Mouse (Mus musculus) liver, embryonic 13.5 days (tissue): ENCODE measurements around the gene D630036H23Rik. TPM values are rescaled to one million over a fixed set of nuclear protein-coding genes. Genes with fewer than 3 reads are reported as not detected.
"Not testable (repeated sequence)": the region's sequence is repeated elsewhere in the genome, so short reads cannot be mapped to it uniquely, and the experiment has no call there.

ENCODE experiments used
- ATAC-seq: fragments of 200-750 bp; cut with Nextera tagmentation; 2 replicates; pipeline ENCODE4 v1.8.0; 2017; ENCODE audit warnings: low read depth, mild to moderate bottlenecking, moderate number of reproducible peaks, moderate library complexity
- DNase-seq: peaks from one replicate; pipeline ENCODE4 v3.0.0; 2022
- H3K27ac ChIP-seq: fragments of 300-500 bp; sonication (generic); 2 replicates; pipeline ENCODE4 v1.5.1; 2015; ENCODE audit warnings: moderate library complexity, mild to moderate bottlenecking, inconsistent platforms
- H3K27me3 ChIP-seq: fragments of 300-500 bp; sonication (generic); 2 replicates; pipeline ENCODE4 v1.6.1; 2015; ENCODE audit warnings: mild to moderate bottlenecking, inconsistent platforms
- H3K36me3 ChIP-seq: fragments of 300-500 bp; sonication (generic); 2 replicates; pipeline ENCODE4 v1.6.1; 2015; ENCODE audit warnings: mild to moderate bottlenecking, inconsistent platforms
- H3K4me1 ChIP-seq: fragments of 300-500 bp; sonication (generic); replicated peaks from 2 replicates; pipeline ENCODE4 v1.6.1; 2015; ENCODE audit warnings: inconsistent platforms
- H3K4me2 ChIP-seq: fragments of 300-500 bp; sonication (generic); 2 replicates; pipeline ENCODE4 v1.6.1; 2015; ENCODE audit warnings: inconsistent platforms, mild to moderate bottlenecking, moderate library complexity
- H3K4me3 ChIP-seq: fragments of 300-500 bp; sonication (generic); replicated peaks from 2 replicates; pipeline ENCODE4 v1.5.1; 2015; ENCODE audit warnings: mild to moderate bottlenecking, inconsistent platforms
- H3K9ac ChIP-seq: fragments of 300-500 bp; sonication (generic); 2 replicates; pipeline ENCODE4 v1.6.1; 2015; ENCODE audit warnings: mild to moderate bottlenecking, inconsistent platforms
- H3K9me3 ChIP-seq: fragments of 300-500 bp; sonication (generic); replicated peaks from 2 replicates; pipeline ENCODE4 v1.6.1; 2016; ENCODE audit warnings: inconsistent platforms
- WGBS: fragments of 180-500 bp; shearing (Covaris S2); methylation state at CpG from one replicate; pipeline ENCODE4 v1.1.7; 2015; ENCODE audit not compliant: insufficient replicate concordance; 5-methylcytosine and 5-hydroxymethylcytosine counted together
- polyA plus RNA-seq: library from polyadenylated mRNA; unstranded; fragments of >200 nt; fragmentation: Nextera tagmentation; extraction: Ambion mirVana; gene quantifications from 2 replicates; pipeline ENCODE4 v1.2.1, GENCODE M21; 2015

The D630036H23Rik gene
- 0.24 and 0.35 TPM in 2 replicates for polyA plus RNA-seq

DNA sequence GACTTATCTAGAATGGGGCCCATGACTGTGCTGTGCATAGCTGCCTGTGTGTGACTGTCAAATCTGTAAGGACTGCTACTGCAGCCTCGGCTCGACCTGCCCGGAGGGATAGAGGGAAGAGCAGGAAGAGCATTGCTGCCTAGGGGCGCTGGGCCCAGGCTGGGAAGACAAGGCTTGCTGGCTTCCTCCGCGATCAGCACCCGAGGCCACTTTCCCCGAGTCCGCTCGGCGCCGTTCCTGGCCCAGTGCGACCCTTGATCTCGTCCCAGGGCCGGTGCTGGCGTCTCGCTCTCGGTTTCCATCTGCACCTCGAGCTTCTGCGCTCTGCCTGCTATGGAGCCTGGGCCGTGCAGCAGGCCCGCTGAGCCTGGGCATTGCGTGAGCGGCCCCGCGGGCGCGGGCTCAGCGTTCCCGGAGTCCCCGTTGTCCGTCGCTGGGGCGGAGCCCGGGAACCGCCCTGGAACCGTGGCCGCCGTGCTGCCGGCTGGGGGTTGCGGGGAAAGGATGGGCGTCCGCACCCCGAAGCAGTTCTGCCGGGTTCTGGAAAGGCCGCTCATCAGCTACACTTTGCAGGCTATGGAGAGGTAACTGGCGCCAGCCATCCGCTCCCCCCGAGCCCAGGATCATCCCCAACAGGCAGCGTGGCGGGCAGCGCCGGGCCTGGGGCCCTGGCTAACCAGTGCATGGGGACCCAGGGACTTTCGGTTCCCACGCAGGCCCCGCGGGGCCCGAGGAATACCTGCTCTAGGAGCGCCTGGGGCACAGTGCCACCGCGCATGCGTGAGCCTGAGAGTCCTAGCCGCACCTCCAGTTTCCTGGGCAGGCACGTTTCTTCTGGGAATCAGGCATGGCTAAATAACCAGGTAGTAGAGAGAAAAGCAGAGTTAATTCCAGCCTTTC, at the start of gene D630036H23Rik, which contains the start of gene Ispd:
Gene D630036H23Rik, minus strand, starts transcription at position 741 of the 900 bp plus-strand sequence.
Gene Ispd, plus strand, starts transcription at position 10 of the 900 bp plus-strand sequence.
- H3K4me1 ChIP-seq, result peaks cover 15% of the 10 kb centered on the region
- peak; percentile 90 for ATAC-seq
- peak within 1 kb of the TSS; percentile 77 for H3K9ac ChIP-seq
- peak within 1 kb of the TSS; percentile 72 for H3K27ac ChIP-seq
- 1% methylated on average over 62 of the region's 64 CpGs for WGBS
- H3K4me3 ChIP-seq, result peak within 1 kb of the TSS; percentile 73
- H3K4me2 ChIP-seq, result peak within 1 kb of the TSS; percentile 86
- no peaks in the 10 kb centered on the region for H3K9me3 ChIP-seq
- peak; percentile 66 for DNase-seq
- H3K27me3 ChIP-seq, result no peaks in the 10 kb centered on the region
- no peaks in the 10 kb centered on the region for H3K36me3 ChIP-seq

DNA sequence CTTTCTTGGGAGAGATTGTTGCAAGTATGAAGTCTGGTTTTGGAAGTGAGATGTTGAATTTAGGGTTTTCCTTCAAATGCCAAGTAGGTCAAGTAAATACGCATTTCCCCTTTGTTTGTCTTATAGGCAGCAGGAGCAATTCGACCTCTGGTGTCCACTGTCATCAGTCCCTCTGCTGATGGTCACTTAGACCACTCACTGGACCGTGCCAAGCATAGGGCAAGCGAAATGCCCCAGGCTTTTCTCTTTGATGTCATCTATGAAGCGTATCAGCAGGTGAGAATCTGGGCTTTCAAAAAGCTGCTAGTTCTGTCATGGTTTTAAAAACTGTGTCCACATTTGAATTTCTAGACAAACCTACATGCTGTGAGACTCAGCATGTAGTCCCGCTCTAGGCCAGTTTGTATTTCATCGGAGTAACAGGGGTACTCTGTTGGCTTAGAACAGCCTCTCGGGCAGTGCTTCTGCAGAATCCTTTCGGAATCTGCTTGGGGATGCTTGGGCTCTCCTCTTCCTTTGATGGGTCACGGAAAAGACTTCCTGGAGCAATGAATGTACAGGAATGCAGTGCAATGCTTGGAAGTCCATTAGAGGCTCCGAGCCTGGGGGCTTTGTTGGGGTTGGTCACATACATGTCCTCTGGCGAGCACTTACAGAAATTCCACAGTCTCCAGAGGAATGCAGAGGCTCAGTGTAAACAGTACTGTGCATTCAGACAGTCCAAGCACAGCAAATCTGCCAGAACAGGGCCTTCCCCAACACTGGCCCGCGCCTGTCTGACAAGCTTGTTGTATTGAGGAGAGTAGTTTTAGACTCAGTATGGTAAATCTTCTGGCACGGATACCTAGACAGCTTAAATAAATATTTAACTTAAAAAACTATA, 44.4 kb upstream of the D630036H23Rik start:
- 65% methylated on average over 15 of the region's 15 CpGs for WGBS

GRCm38 (mm10) chr12:36425258-36425657, 43.3 kb upstream of the D630036H23Rik start:
- no peak for DNase-seq
- Histone ChIP-seq H3K4me3 (no peak overlapping the region), H3K27me3 (no peaks in the 10 kb centered on the region), H3K27ac (no peak overlapping the region), H3K36me3 (no peaks in the 10 kb centered on the region), H3K9me3 (no peaks in the 10 kb centered on the region), H3K4me1 (no peaks in the 10 kb centered on the region), H3K9ac (no peak overlapping the region), H3K4me2 (no peak overlapping the region)
- WGBS, result 83% methylated on average over 7 of the region's 7 CpGs
- ATAC-seq, result no peak

More for the DNA sequence above, 44.4 kb upstream of the D630036H23Rik start:
- Histone ChIP-seq H3K4me3 (no peak overlapping the region), H3K4me1 (no peaks in the 10 kb centered on the region), H3K9me3 (no peaks in the 10 kb centered on the region), H3K9ac (no peak overlapping the region), H3K4me2 (no peak overlapping the region), H3K27ac (no peak overlapping the region), H3K36me3 (no peaks in the 10 kb centered on the region), H3K27me3 (no peaks in the 10 kb centered on the region)
- ATAC-seq (no peak), DNase-seq (no peak)

DNA sequence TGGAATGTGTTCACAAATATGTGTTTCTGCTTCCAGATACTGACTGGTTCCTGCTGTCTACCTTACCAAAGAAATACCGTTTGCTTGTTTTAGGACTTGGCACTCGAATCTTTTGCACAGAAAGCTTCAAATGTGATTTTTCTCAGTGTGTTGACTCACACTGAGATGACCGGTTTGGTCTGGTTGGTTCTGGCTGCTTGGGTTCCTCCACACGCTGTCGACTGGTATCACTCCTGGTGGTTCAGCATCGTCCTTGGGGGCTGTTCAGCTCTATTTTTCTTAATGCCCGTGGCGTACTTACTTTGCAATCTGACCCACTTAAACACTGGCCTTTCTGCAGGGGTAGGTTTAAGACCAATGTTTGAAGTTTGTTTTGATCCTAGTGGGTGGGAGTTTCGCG, 41.7 kb upstream of the D630036H23Rik start:
- H3K27ac ChIP-seq, result no peak overlapping the region
- no peak overlapping the region for H3K4me3 ChIP-seq
- H3K27me3 ChIP-seq, result no peaks in the 10 kb centered on the region
- H3K36me3 ChIP-seq, result no peaks in the 10 kb centered on the region
- no peak overlapping the region for H3K4me2 ChIP-seq
- DNase-seq (no peak), ATAC-seq (no peak)
- no peaks in the 10 kb centered on the region for H3K9me3 ChIP-seq
- H3K9ac ChIP-seq, result no peak overlapping the region
- no peaks in the 10 kb centered on the region for H3K4me1 ChIP-seq
- 76% methylated on average over 10 of the region's 10 CpGs for WGBS

DNA sequence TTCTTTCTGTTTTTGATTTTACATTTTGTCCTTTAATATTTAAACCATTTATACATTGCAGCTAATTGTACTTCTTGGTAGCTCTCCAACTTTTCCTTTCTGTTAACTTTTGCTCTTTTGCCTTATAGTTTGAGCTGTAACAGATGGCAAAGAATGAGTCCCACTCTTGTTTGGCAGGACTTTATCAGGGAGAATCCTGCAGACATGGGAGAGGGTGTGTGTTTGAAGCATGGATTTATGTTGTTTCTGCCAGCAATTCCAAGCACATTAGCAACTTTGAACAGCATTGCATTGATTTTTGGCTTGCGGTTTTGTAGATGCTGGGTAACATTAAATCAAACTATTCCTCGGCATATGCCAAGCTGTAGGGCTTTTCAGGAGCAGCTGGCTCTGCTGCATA, 13.1 kb upstream of the D630036H23Rik start:
- no peak overlapping the region for H3K4me2 ChIP-seq
- 71% methylated on average over 2 of the region's 2 CpGs for WGBS
- H3K36me3 ChIP-seq, result peaks cover 4% of the 10 kb centered on the region; the same call in 1 of the 2 replicates
- no peak for ATAC-seq
- H3K9ac ChIP-seq, result no peak overlapping the region
- H3K27ac ChIP-seq, result no peak overlapping the region
- no peak for DNase-seq
- H3K27me3 ChIP-seq, result no peaks in the 10 kb centered on the region
- H3K4me3 ChIP-seq, result no peak overlapping the region
- no peaks in the 10 kb centered on the region for H3K4me1 ChIP-seq
- H3K9me3 ChIP-seq, result no peaks in the 10 kb centered on the region

DNA sequence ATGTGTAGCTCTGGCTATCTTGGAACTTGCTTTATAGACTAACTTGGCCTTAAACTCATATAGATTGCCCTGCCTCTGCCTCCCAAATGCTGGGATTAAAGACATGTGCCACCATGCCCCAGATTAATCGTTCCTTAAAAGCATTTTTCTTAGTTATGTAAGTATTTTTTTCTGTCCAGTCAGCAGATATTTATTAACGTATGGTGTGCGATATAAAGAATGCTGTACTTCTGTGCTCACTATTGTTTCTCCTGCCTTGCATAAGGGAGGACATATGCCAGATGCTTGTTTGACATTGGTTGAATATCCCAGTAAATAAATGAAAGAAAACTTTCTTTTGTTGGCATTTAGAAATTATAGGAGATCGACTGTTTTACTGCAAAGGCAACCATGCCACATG, 5.0 kb upstream of the D630036H23Rik start:
- no peak for ATAC-seq
- H3K4me2 ChIP-seq, result no peak overlapping the region
- 75% methylated on average over 4 of the region's 4 CpGs for WGBS
- no peak for DNase-seq
- no peaks in the 10 kb centered on the region for H3K27me3 ChIP-seq
- peaks cover under 1% of the 10 kb centered on the region; the same call in 1 of the 2 replicates for H3K36me3 ChIP-seq
- no peak overlapping the region for H3K27ac ChIP-seq
- H3K9ac ChIP-seq, result no peak overlapping the region
- no peak overlapping the region for H3K4me3 ChIP-seq
- peaks cover 6% of the 10 kb centered on the region for H3K4me1 ChIP-seq
- no peaks in the 10 kb centered on the region for H3K9me3 ChIP-seq

GRCm38 (mm10) chr12:36385386-36385785, 3.4 kb upstream of the D630036H23Rik start:
- ATAC-seq (no peak), DNase-seq (no peak)
- Histone ChIP-seq H3K27ac (no peak overlapping the region), H3K36me3 (no peaks in the 10 kb centered on the region), H3K4me2 (no peak overlapping the region), H3K27me3 (no peaks in the 10 kb centered on the region), H3K4me3 (no peak overlapping the region), H3K4me1 (peaks cover 15% of the 10 kb centered on the region), H3K9ac (no peak overlapping the region), H3K9me3 (no peaks in the 10 kb centered on the region)
- 65% methylated on average over 6 of the region's 6 CpGs for WGBS

GRCm38 (mm10) chr12:36380806-36381205, 1.2 kb downstream of the D630036H23Rik start:
- Histone ChIP-seq H3K4me2 (peak overlapping the region; percentile 86), H3K4me1 (peaks cover 15% of the 10 kb centered on the region), H3K9me3 (no peaks in the 10 kb centered on the region), H3K36me3 (no peaks in the 10 kb centered on the region), H3K27ac (no peak overlapping the region), H3K27me3 (no peaks in the 10 kb centered on the region), H3K9ac (no peak overlapping the region), H3K4me3 (no peak overlapping the region)
- DNase-seq (no peak), ATAC-seq (no peak)
- 65% methylated on average over 5 of the region's 5 CpGs for WGBS

GRCm38 (mm10) chr12:36380254-36380653, 1.7 kb downstream of the D630036H23Rik start:
- Histone ChIP-seq H3K9ac (no peak overlapping the region), H3K4me3 (no peak overlapping the region), H3K4me2 (no peak overlapping the region), H3K36me3 (no peaks in the 10 kb centered on the region), H3K9me3 (no peaks in the 10 kb centered on the region), H3K4me1 (peaks cover 15% of the 10 kb centered on the region), H3K27ac (no peak overlapping the region), H3K27me3 (no peaks in the 10 kb centered on the region)
- WGBS, result 57% methylated on average over 3 of the region's 3 CpGs
- ATAC-seq, result no peak
- DNase-seq, result no peak

GRCm38 (mm10) chr12:36376391-36376790, 5.6 kb downstream of the D630036H23Rik start:
- not testable (repeated sequence) for H3K9ac ChIP-seq, H3K36me3 ChIP-seq, DNase-seq, H3K4me1 ChIP-seq, H3K9me3 ChIP-seq, H3K4me2 ChIP-seq, H3K4me3 ChIP-seq, ATAC-seq, H3K27me3 ChIP-seq, H3K27ac ChIP-seq
- 73% methylated on average over 3 of the region's 4 CpGs for WGBS
